In the genomic region with DNA sequence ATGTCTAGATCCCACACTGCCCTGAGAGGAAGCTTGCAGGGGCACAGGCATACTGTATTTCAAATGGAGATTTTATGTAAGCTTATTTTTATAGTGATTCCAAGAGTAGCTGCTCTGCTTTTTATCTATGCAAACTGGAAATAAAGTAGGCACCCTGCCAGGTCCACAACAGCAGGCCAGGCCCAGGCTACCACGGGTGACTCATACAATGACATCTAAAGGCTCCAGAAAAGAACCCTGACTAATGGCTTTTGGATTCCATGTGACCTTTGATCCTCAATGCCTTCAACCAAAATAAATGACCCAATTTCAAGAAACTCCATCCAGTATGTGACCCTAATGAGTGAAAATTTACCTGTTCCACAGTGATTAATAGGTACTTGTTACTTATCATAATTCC, we compare ENCODE assay signal across 8 mouse cellular contexts.
DNase-seq lines count a peak whose midpoint lies in the region; ATAC-seq and TF ChIP-seq lines count a peak whose summit lies in the region.

No protein-coding gene starts in this region.

- H3K4me2 ChIP-seq in midbrain, embryonic 13.5 days (replicated peaks), result no peak overlapping the region
- peak overlapping the region; percentile 22; the same call in 1 of the 2 replicates for H3K4me2 ChIP-seq in heart, embryonic 16.5 days (ENCODE audit: low read depth, low read length)

- H3K9me3 ChIP-seq in midbrain, embryonic 13.5 days, result no peaks in the 10 kb centered on the region
- H3K9me3 ChIP-seq in midbrain, embryonic 10.5 days (replicated peaks), result no peaks in the 10 kb centered on the region
- H3K9me3 ChIP-seq in heart, embryonic 16.5 days (replicated peaks; ENCODE audit: control insufficient read depth, low read length), result no peaks in the 10 kb centered on the region

- H3K36me3 ChIP-seq in midbrain, embryonic 13.5 days, result no peaks in the 10 kb centered on the region
- peaks cover 8% of the 10 kb centered on the region; the same call in 1 of the 2 replicates for H3K36me3 ChIP-seq in midbrain, embryonic 10.5 days
- H3K36me3 ChIP-seq in heart, embryonic 16.5 days (ENCODE audit: control insufficient read depth, insufficient read depth), result no peaks in the 10 kb centered on the region

- H3K4me1 ChIP-seq in midbrain, embryonic 13.5 days (replicated peaks), result peaks cover 38% of the 10 kb centered on the region
- peaks cover 37% of the 10 kb centered on the region for H3K4me1 ChIP-seq in midbrain, embryonic 10.5 days
- peaks cover 29% of the 10 kb centered on the region for H3K4me1 ChIP-seq in heart, embryonic 16.5 days (ENCODE audit: control insufficient read depth, insufficient read depth, low read length)
- H3K4me1 ChIP-seq in olfactory bulb, adult 2 months (ENCODE audit: control insufficient read depth, insufficient read depth, low read length), result peaks cover 8% of the 10 kb centered on the region; the same call in 1 of the 2 replicates

- H3K4me3 ChIP-seq in midbrain, embryonic 13.5 days (replicated peaks), result no peak overlapping the region
- H3K4me3 ChIP-seq in midbrain, embryonic 10.5 days, result no peak overlapping the region
- no peak overlapping the region for H3K4me3 ChIP-seq in heart, embryonic 16.5 days (ENCODE audit: low read length)
- H3K4me3 ChIP-seq in olfactory bulb, adult 2 months (ENCODE audit: insufficient read depth, low read depth, low read length), result no peak overlapping the region

- TF ChIP-seq CTCF in olfactory bulb, adult 2 months (IDR thresholded peaks at IDR 0.05; ENCODE audit: insufficient read depth, low read depth, low read length), result no peak

- 0 out of 2 replicates have a peak, but pooled peaks have one; percentile 19 for ATAC-seq in midbrain, embryonic 13.5 days
- ATAC-seq in heart, embryonic 16.5 days (replicated peaks; ENCODE audit: extremely low read depth, insufficient read depth, low FRiP score), result peak; percentile 78

- DNase-seq in midbrain, embryonic 10.5 days (ENCODE audit: low spot score), result no peak
- peak; percentile 36 for DNase-seq in c-Kit-positive CD71-negative TER-119-negative erythroid progenitor cells, embryonic 14.5 days (ENCODE audit: low read depth)
- DNase-seq in right cerebral cortex, postnatal 36 days (ENCODE audit: low spot score in 2 of 2), result no peak
- DNase-seq in retina, embryonic 14.5 days (ENCODE audit: low spot score), result no peak
- no peak for DNase-seq in urinary bladder, postnatal 10 days (ENCODE audit: low spot score)

- H3K9ac ChIP-seq in midbrain, embryonic 13.5 days (replicated peaks), result no peak overlapping the region
- no peak overlapping the region for H3K9ac ChIP-seq in heart, embryonic 16.5 days (ENCODE audit: low read length)

- H3K27me3 ChIP-seq in midbrain, embryonic 13.5 days, result no peaks in the 10 kb centered on the region
- H3K27me3 ChIP-seq in midbrain, embryonic 10.5 days (ENCODE audit: low read depth, poor library complexity, severe bottlenecking), result no peaks in the 10 kb centered on the region
- no peaks in the 10 kb centered on the region for H3K27me3 ChIP-seq in heart, embryonic 16.5 days (ENCODE audit: control insufficient read depth, insufficient read depth, low read length)

- H3K27ac ChIP-seq in midbrain, embryonic 13.5 days, result no peak overlapping the region
- no peak overlapping the region for H3K27ac ChIP-seq in midbrain, embryonic 10.5 days (replicated peaks)
- H3K27ac ChIP-seq in heart, embryonic 16.5 days (ENCODE audit: low read length), result peak overlapping the region; percentile 73
- 0 out of 2 replicates have a peak overlapping the region, but pooled peaks have one; percentile 5 for H3K27ac ChIP-seq in olfactory bulb, adult 2 months (ENCODE audit: insufficient read depth, low read depth, low read length)

- TF ChIP-seq POLR2A in olfactory bulb, adult 2 months (IDR thresholded peaks at IDR 0.05; ENCODE audit: insufficient read depth, low read depth, low read length), result no peak

- WGBS in midbrain, embryonic 13.5 days, result 0% methylated on average over 1 of the region's 1 CpGs
- WGBS in midbrain, embryonic 10.5 days, result 8% methylated on average over 1 of the region's 1 CpGs
- WGBS in heart, embryonic 16.5 days, result 3% methylated on average over 1 of the region's 1 CpGs
- 14% methylated on average over 1 of the region's 1 CpGs for WGBS in olfactory bulb, adult 2 months

Comparison
In these comparisons a context has a peak if more than half of its experiments do, and no peak if none do; other contexts are left out.
1. H3K27ac ChIP-seq: peak in heart, embryonic 16.5 days (single experiment) and olfactory bulb, adult 2 months (single experiment); none in midbrain, embryonic 13.5 days (single experiment) and midbrain, embryonic 10.5 days (single experiment).